Mouse (Mus musculus) myocyte (in vitro differentiated cells): ENCODE results near the gene Mpz.

Source experiments
- CEBPB ChIP-seq: IDR thresholded peaks from 2 replicates; pipeline ENCODE4 v1.6.1; 2011; ENCODE audit warnings: mild to moderate bottlenecking, moderate library complexity; ENCODE audit not compliant: poor library complexity, insufficient read depth, severe bottlenecking
- E2F4 ChIP-seq: IDR thresholded peaks from one replicate; pipeline ENCODE4 v1.6.1; 2011; ENCODE audit warnings: mild to moderate bottlenecking, control low read depth, moderate library complexity; ENCODE audit not compliant: insufficient read depth
- MAX ChIP-seq: IDR thresholded peaks from one replicate; pipeline ENCODE4 v1.6.1; 2011; ENCODE audit warnings: low read depth, mild to moderate bottlenecking, control low read depth
- MYOD1 ChIP-seq, 3 experiments: IDR thresholded peaks; one replicate each; pipeline ENCODE4 v1.6.1; 2011; ENCODE audit warnings: control low read depth in 2 of 3, low read depth in 2 of 3, mild to moderate bottlenecking in 2 of 3, moderate library complexity in 1 of 3; ENCODE audit not compliant: insufficient read length in 2 of 3, control insufficient read depth in 1 of 3
- MYOG ChIP-seq, 3 experiments: IDR thresholded peaks; one replicate each; pipeline ENCODE4 v1.6.1; 2011; ENCODE audit warnings: control low read depth in 2 of 3, low read depth in 2 of 3, mild to moderate bottlenecking in 2 of 3; ENCODE audit not compliant: insufficient read length in 2 of 3, control insufficient read depth in 1 of 3, insufficient read depth in 1 of 3
- POLR2A ChIP-seq: IDR thresholded peaks from one replicate; pipeline ENCODE4 v1.6.1; 2011; ENCODE audit warnings: low read depth, mild to moderate bottlenecking, control low read depth, moderate library complexity; ENCODE audit not compliant: insufficient read length
- POLR2AphosphoS2 ChIP-seq: IDR thresholded peaks from one replicate; pipeline ENCODE4 v1.6.1; 2011; ENCODE audit warnings: low read depth, control low read depth; ENCODE audit not compliant: insufficient read length
- REST ChIP-seq: IDR thresholded peaks from one replicate; pipeline ENCODE4 v1.6.1; 2011; ENCODE audit warnings: mild to moderate bottlenecking, control low read depth, moderate library complexity; ENCODE audit not compliant: insufficient read depth, insufficient read length
- TCF12 ChIP-seq: IDR thresholded peaks from one replicate; pipeline ENCODE4 v1.6.1; 2011; ENCODE audit warnings: mild to moderate bottlenecking, control low read depth; ENCODE audit not compliant: poor library complexity, insufficient read depth, severe bottlenecking
- USF1 ChIP-seq: IDR thresholded peaks from one replicate; pipeline ENCODE4 v1.6.1; 2011; ENCODE audit warnings: low read depth, mild to moderate bottlenecking, control low read depth, moderate library complexity

DNA sequence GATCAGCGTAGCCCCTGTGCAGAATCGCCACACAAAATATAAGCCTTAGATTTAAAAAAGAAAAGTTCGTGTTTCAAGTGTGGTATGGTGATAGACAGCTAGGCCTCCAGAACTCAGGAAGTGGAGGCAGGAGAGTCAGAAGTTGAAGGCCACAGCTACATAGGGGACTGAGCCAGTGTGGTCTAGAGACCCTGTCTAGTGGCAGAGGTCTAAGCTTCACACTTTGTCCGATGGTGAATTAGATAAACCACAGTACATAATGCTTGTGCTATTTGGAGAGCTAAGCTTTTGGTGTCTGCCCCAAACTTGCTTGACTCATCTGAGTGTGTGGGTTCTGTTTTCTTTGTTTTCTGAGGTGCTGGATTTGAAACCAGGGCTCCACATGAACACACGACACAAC lies 31.5 kb upstream of the Mpz start:
- TF ChIP-seq E2F4 (no peak), POLR2A (no peak), TCF12 (no peak), MYOD1 (IDR thresholded peaks at IDR 0.05; ENCODE audit: control insufficient read depth in 1 of 3, insufficient read length in 2 of 3, low read depth in 2 of 3) (no peak), USF1 (no peak), MAX (no peak), CEBPB (no peak), POLR2AphosphoS2 (no peak), MYOG (IDR thresholded peaks at IDR 0.05; ENCODE audit: control insufficient read depth in 1 of 3, insufficient read depth in 1 of 3, insufficient read length in 2 of 3, low read depth in 2 of 3) (no peak), REST (no peak)
